Comparison of ENCODE assay signal across 16 mouse cellular contexts in genomic region chr14:79754601-79755222, GRCm38 (mm10). TPM values are rescaled to one million over a fixed set of nuclear protein-coding genes. Genes with fewer than 3 reads are reported as not detected.
DNase-seq lines count a peak whose midpoint lies in the region; ATAC-seq lines count a peak whose summit lies in the region.
"Had no signal": no experiment of that assay in that cellular context is flagged by ENCODE, and none has a peak within 500 bp of the region (broad histone marks: within the 10 kb centered on the region; RNA-seq: fewer than 3 reads in every experiment).

No protein-coding gene starts in this region.

- H3K27ac ChIP-seq in forebrain, embryonic 13.5 days: no peak overlapping the region; the same call in 1 of the 2 replicates
- H3K27ac ChIP-seq in neural tube, embryonic 14.5 days (ENCODE audit: low read depth, low read length): peak overlapping the region; percentile 10; the same call in 1 of the 2 replicates
- H3K27ac ChIP-seq: heart, embryonic 13.5 days; intestine, embryonic 15.5 days; limb, embryonic 15.5 days had no signal

- peak; percentile 14 for DNase-seq in adrenal gland, postnatal 14 days
- DNase-seq in adrenal gland, postnatal 4 days (ENCODE audit: low spot score in 2 of 2): no peak
- DNase-seq in mesoderm, embryonic 11.5 days (ENCODE audit: low read depth, low spot score): peak; percentile 34
- no peak for DNase-seq in MN1 (ENCODE audit: low spot score)
- no peak for DNase-seq in right cerebral cortex, postnatal 25 days
- DNase-seq in ovary, postnatal 14 days (ENCODE audit: low spot score): no peak
- DNase-seq: cerebellum, adult 9-10 months; right cerebral cortex, postnatal 4 days had no signal

- no peaks in the 10 kb centered on the region for H3K9me3 ChIP-seq in forebrain, embryonic 13.5 days (replicated peaks)
- no peaks in the 10 kb centered on the region for H3K9me3 ChIP-seq in neural tube, embryonic 14.5 days (ENCODE audit: control insufficient read depth, low read length)
- H3K9me3 ChIP-seq: heart, embryonic 13.5 days; intestine, embryonic 15.5 days; limb, embryonic 15.5 days had no signal

- H3K9ac ChIP-seq in forebrain, embryonic 13.5 days: no peak overlapping the region
- 0 out of 2 replicates have a peak overlapping the region, but pooled peaks have one; percentile 12 for H3K9ac ChIP-seq in neural tube, embryonic 14.5 days (replicated peaks; ENCODE audit: low read depth, low read length)
- H3K9ac ChIP-seq: heart, embryonic 13.5 days; intestine, embryonic 15.5 days; limb, embryonic 15.5 days had no signal

- ATAC-seq in forebrain, embryonic 13.5 days: 0 out of 2 replicates have a peak, but pooled peaks have one; percentile 57
- ATAC-seq in neural tube, embryonic 14.5 days (ENCODE audit: low read depth): peak; percentile 79
- ATAC-seq: intestine, embryonic 15.5 days; lung, postnatal 0 days had no signal

- H3K4me2 ChIP-seq in forebrain, embryonic 13.5 days: no peak overlapping the region
- H3K4me2 ChIP-seq in neural tube, embryonic 14.5 days (ENCODE audit: low read depth, low read length): no peak overlapping the region
- H3K4me2 ChIP-seq: heart, embryonic 13.5 days; intestine, embryonic 15.5 days; limb, embryonic 15.5 days had no signal

- no peaks in the 10 kb centered on the region for H3K36me3 ChIP-seq in forebrain, embryonic 13.5 days (ENCODE audit: poor library complexity, severe bottlenecking)
- no peaks in the 10 kb centered on the region for H3K36me3 ChIP-seq in neural tube, embryonic 14.5 days (ENCODE audit: control insufficient read depth, insufficient read depth, low read length)
- H3K36me3 ChIP-seq: heart, embryonic 13.5 days; intestine, embryonic 15.5 days; limb, embryonic 15.5 days had no signal

- H3K27me3 ChIP-seq in forebrain, embryonic 13.5 days: no peaks in the 10 kb centered on the region; the same call in 1 of the 2 replicates
- no peaks in the 10 kb centered on the region for H3K27me3 ChIP-seq in neural tube, embryonic 14.5 days (ENCODE audit: control insufficient read depth, insufficient read depth, low read length)
- H3K27me3 ChIP-seq: intestine, embryonic 15.5 days; limb, embryonic 15.5 days had no signal

- peaks cover 17% of the 10 kb centered on the region for H3K4me1 ChIP-seq in forebrain, embryonic 13.5 days
- peaks cover 3% of the 10 kb centered on the region for H3K4me1 ChIP-seq in neural tube, embryonic 14.5 days (ENCODE audit: control insufficient read depth, insufficient read depth, low read length)
- H3K4me1 ChIP-seq: heart, embryonic 13.5 days; intestine, embryonic 15.5 days; limb, embryonic 15.5 days had no signal

- 40% methylated on average over 13 of the region's 13 CpGs for WGBS in forebrain, embryonic 13.5 days
- WGBS in neural tube, embryonic 14.5 days: 32% methylated on average over 13 of the region's 13 CpGs

- no peak overlapping the region for H3K4me3 ChIP-seq in forebrain, embryonic 13.5 days
- no peak overlapping the region for H3K4me3 ChIP-seq in neural tube, embryonic 14.5 days (ENCODE audit: low read depth, low read length)
- H3K4me3 ChIP-seq: heart, embryonic 13.5 days; intestine, embryonic 15.5 days; limb, embryonic 15.5 days; myocyte had no signal

RNA-seq across cellular contexts. Expression of gene Pcdh8, which starts 16.4 kb away (rescaled TPM):
- 0.11 and 0.45 TPM in 2 replicates for total RNA-seq in adrenal gland, postnatal 14 days (2021)
- total RNA-seq in adrenal gland, postnatal 4 days (2021): 1 to 10 TPM in 1 of 2 experiments, under 1 TPM in 1; 0.87 to 1.1 TPM
- polyA plus RNA-seq in forebrain, embryonic 13.5 days (2015; fragmentation: Nextera tagmentation; extraction: Ambion mirVana): 21.1 and 22.3 TPM in 2 replicates
- 29.6 and 32.5 TPM in 2 replicates for polyA plus RNA-seq in neural tube, embryonic 14.5 days (2014; fragmentation: Nextera tagmentation; extraction: Ambion mirVana)
- total RNA-seq: gastrocnemius, adult 8-10 months had no signal
- polyA plus RNA-seq: lung, postnatal 0 days had no signal

Comparison
In these comparisons a context has a peak if more than half of its experiments do, and no peak if none do; other contexts are left out.
1. DNase-seq: peak in adrenal gland, postnatal 14 days (single experiment) and mesoderm, embryonic 11.5 days (single experiment); none in adrenal gland, postnatal 4 days (0 of 2), MN1 (single experiment), right cerebral cortex, postnatal 25 days (single experiment) and ovary, postnatal 14 days (single experiment).